Mouse (Mus musculus): Measurements from ENCODE around the gene Akap14. TPM values are rescaled to one million over a fixed set of nuclear protein-coding genes. Genes with fewer than 3 reads are reported as not detected.

Akap14 gene
- 0.26 and 0.53 TPM in 2 replicates for polyA plus RNA-seq (2021; fragmentation: Nextera tagmentation)
- long read RNA-seq, experiment 1: 0 reads
- long read RNA-seq, experiment 2: 0 reads

GRCm38 (mm10) chrX:37168742-37169141, at the start of gene Akap14:
Gene Akap14, minus strand, starts transcription at chrX:37168842.

GRCm38 (mm10) chrX:37210941-37211340, 42.3 kb upstream of the Akap14 start, which contains the start of gene Gm9:
Gene Gm9, minus strand, starts transcription at chrX:37211041.

GRCm38 (mm10) chrX:37191105-37191743, 22.6 kb upstream of the Akap14 start, which contains the start of the genes Ndufa1 and Rnf113a1:
Gene Ndufa1, minus strand, starts transcription at chrX:37191163.
Gene Rnf113a1, plus strand, starts transcription at chrX:37191245.

GRCm38 (mm10) chrX:37126671-37127358, 41.8 kb downstream of the Akap14 start, which contains the start of gene Nkap:
Gene Nkap, plus strand, starts transcription at chrX:37126795.

GRCm38 (mm10) chrX:37110193-37110880, 58.3 kb downstream of the Akap14 start, which contains the start of gene Upf3b:
Gene Upf3b, minus strand, starts transcription at chrX:37110322.

Other genes starting within 250 kb of the Akap14 start
- gene Sept6, start 177.0 kb downstream of the Akap14 start, polyA plus RNA-seq (2021; fragmentation: Nextera tagmentation): 29.7 and 31.6 TPM in 2 replicates
- gene Sowahd, start 120.0 kb downstream of the Akap14 start, polyA plus RNA-seq (2021; fragmentation: Nextera tagmentation): not detected in 2 replicates
- 1,190 and 1,219 TPM in 2 replicates for gene Rpl39, start 83.4 kb downstream of the Akap14 start, polyA plus RNA-seq (2021; fragmentation: Nextera tagmentation)
- 9.2 and 10.0 TPM in 2 replicates for gene Upf3b, start 58.5 kb downstream of the Akap14 start, polyA plus RNA-seq (2021; fragmentation: Nextera tagmentation)
- 8.8 and 9.7 TPM in 2 replicates for gene Nkap, start 42.0 kb downstream of the Akap14 start, polyA plus RNA-seq (2021; fragmentation: Nextera tagmentation)
- gene Ndufa1, start 22.3 kb upstream of the Akap14 start, polyA plus RNA-seq (2021; fragmentation: Nextera tagmentation): 1,377 and 1,764 TPM in 2 replicates
- gene Rnf113a1, start 22.4 kb upstream of the Akap14 start, polyA plus RNA-seq (2021; fragmentation: Nextera tagmentation): 13.3 and 15.8 TPM in 2 replicates
- not detected in 2 replicates for gene Gm9, start 42.2 kb upstream of the Akap14 start, polyA plus RNA-seq (2021; fragmentation: Nextera tagmentation)
- not detected in 2 replicates for gene Rhox1, start 53.4 kb upstream of the Akap14 start, polyA plus RNA-seq (2021; fragmentation: Nextera tagmentation)
- not detected in 2 replicates for gene Rhox2a, start 76.1 kb upstream of the Akap14 start, polyA plus RNA-seq (2021; fragmentation: Nextera tagmentation)
- not detected in 2 replicates for gene Rhox3a, start 81.1 kb upstream of the Akap14 start, polyA plus RNA-seq (2021; fragmentation: Nextera tagmentation)
- not detected in 2 replicates for gene Rhox4a, start 96.5 kb upstream of the Akap14 start, polyA plus RNA-seq (2021; fragmentation: Nextera tagmentation)
- not detected in 2 replicates for gene Rhox3a2, start 211.2 kb upstream of the Akap14 start, polyA plus RNA-seq (2021; fragmentation: Nextera tagmentation)
- gene Rhox4a2, start 222.0 kb upstream of the Akap14 start, polyA plus RNA-seq (2021; fragmentation: Nextera tagmentation): not detected in 2 replicates
- gene Rhox2b, start 243.2 kb upstream of the Akap14 start, polyA plus RNA-seq (2021; fragmentation: Nextera tagmentation): not detected in 2 replicates